Mouse (Mus musculus): ENCODE measurements around the gene Rac1. TPM values are rescaled to one million over a fixed set of nuclear protein-coding genes. Genes with fewer than 3 reads are reported as not detected.
"Not testable (repeated sequence)": the region's sequence is repeated elsewhere in the genome, so short reads cannot be mapped to it uniquely, and the experiment has no call there.

Rac1 gene
- polyA plus RNA-seq, 1 experiment from 2014 or later = 162 TPM

DNA sequence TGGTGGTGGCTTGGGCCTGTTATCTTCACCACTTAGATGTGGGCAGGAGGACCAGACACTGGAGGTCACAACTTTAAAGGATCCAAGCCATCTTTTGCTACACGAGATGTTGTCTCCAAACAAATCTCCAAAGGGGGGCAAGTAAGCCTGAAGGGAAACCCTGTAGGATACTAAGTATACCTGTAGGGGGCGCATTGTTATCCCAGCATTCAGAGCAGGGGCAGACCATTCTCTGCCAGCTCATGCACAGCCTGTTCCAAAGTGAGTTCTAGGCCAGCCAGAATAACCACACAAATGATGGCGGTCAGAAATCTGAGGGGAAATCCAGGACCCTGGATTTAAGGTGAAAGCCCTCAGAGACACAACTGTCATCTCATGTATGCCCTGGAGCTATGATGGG lies 23.4 kb downstream of the Rac1 start:
- TF ChIP-seq CTCF (IDR thresholded peaks at IDR 0.05; ENCODE audit: low read depth) (peak; percentile 72), EP300 (IDR thresholded peaks at IDR 0.05; ENCODE audit: low read depth) (no peak)
- peak; percentile 33 for DNase-seq
- H3K9ac ChIP-seq (replicated peaks) = no peak overlapping the region
- no peaks in the 10 kb centered on the region for H3K9me3 ChIP-seq (ENCODE audit: low read length)
- H3K4me1 ChIP-seq (ENCODE audit: insufficient read depth) = peaks cover 5% of the 10 kb centered on the region; the same call in 1 of the 2 replicates
- no peak overlapping the region for H3K27ac ChIP-seq (ENCODE audit: low read depth)
- H3K4me2 ChIP-seq (ENCODE audit: low read depth, low read length) = no peak overlapping the region
- no peak overlapping the region for H3K4me3 ChIP-seq (ENCODE audit: low read depth, low read length)
- H3K36me3 ChIP-seq (replicated peaks; ENCODE audit: insufficient read depth, low read length) = peaks cover 47% of the 10 kb centered on the region
- WGBS (ENCODE audit: insufficient replicate concordance) = 57% methylated on average over 3 of the region's 3 CpGs
- ATAC-seq = peak; percentile 48; the same call in 1 of the 2 replicates
- no peaks in the 10 kb centered on the region for H3K27me3 ChIP-seq (ENCODE audit: insufficient read depth, low read length)

GRCm38 (mm10) chr5:143503740-143504139 lies 24.1 kb downstream of the Rac1 start:
- H3K36me3 ChIP-seq (replicated peaks; ENCODE audit: insufficient read depth, low read length) = peaks cover 49% of the 10 kb centered on the region
- H3K9me3 ChIP-seq (ENCODE audit: low read length) = no peaks in the 10 kb centered on the region
- no peak for TF ChIP-seq CTCF (IDR thresholded peaks at IDR 0.05; ENCODE audit: low read depth)
- TF ChIP-seq EP300 (IDR thresholded peaks at IDR 0.05; ENCODE audit: low read depth) = no peak
- H3K27me3 ChIP-seq (ENCODE audit: insufficient read depth, low read length) = no peaks in the 10 kb centered on the region
- H3K4me1 ChIP-seq (ENCODE audit: insufficient read depth) = no peaks in the 10 kb centered on the region
- no peak overlapping the region for H3K4me2 ChIP-seq (ENCODE audit: low read depth, low read length)
- no peak overlapping the region for H3K9ac ChIP-seq (replicated peaks)
- no peak for ATAC-seq
- no peak overlapping the region for H3K4me3 ChIP-seq (ENCODE audit: low read depth, low read length)
- no peak for DNase-seq
- WGBS (ENCODE audit: insufficient replicate concordance) = 88% methylated on average over 6 of the region's 6 CpGs
- no peak overlapping the region for H3K27ac ChIP-seq (ENCODE audit: low read depth)

GRCm38 (mm10) chr5:143502899-143503557 lies 24.8 kb downstream of the Rac1 start:
- Histone ChIP-seq H3K9ac (replicated peaks) (no peak overlapping the region), H3K4me2 (ENCODE audit: low read depth, low read length) (no peak overlapping the region), H3K4me1 (ENCODE audit: insufficient read depth) (no peaks in the 10 kb centered on the region), H3K36me3 (replicated peaks; ENCODE audit: insufficient read depth, low read length) (peaks cover 46% of the 10 kb centered on the region), H3K27me3 (ENCODE audit: insufficient read depth, low read length) (no peaks in the 10 kb centered on the region), H3K27ac (ENCODE audit: low read depth) (no peak overlapping the region), H3K4me3 (ENCODE audit: low read depth, low read length) (no peak overlapping the region), H3K9me3 (ENCODE audit: low read length) (no peaks in the 10 kb centered on the region)
- ATAC-seq = no peak; the same call in 1 of the 2 replicates
- no peak for TF ChIP-seq CTCF (IDR thresholded peaks at IDR 0.05; ENCODE audit: low read depth)
- no peak for TF ChIP-seq EP300 (IDR thresholded peaks at IDR 0.05; ENCODE audit: low read depth)
- WGBS (ENCODE audit: insufficient replicate concordance) = 87% methylated on average over 19 of the region's 19 CpGs
- DNase-seq = peak; percentile 12

- DNase-seq (no peak), ATAC-seq (no peak)
- Histone ChIP-seq H3K27me3 (ENCODE audit: insufficient read depth, low read length) (no peaks in the 10 kb centered on the region), H3K4me1 (ENCODE audit: insufficient read depth) (no peaks in the 10 kb centered on the region), H3K4me3 (ENCODE audit: low read depth, low read length) (no peak overlapping the region), H3K9me3 (ENCODE audit: low read length) (no peaks in the 10 kb centered on the region), H3K36me3 (replicated peaks; ENCODE audit: insufficient read depth, low read length) (peaks cover 34% of the 10 kb centered on the region), H3K9ac (replicated peaks) (no peak overlapping the region), H3K27ac (ENCODE audit: low read depth) (no peak overlapping the region), H3K4me2 (ENCODE audit: low read depth, low read length) (no peak overlapping the region)
- TF ChIP-seq CTCF (IDR thresholded peaks at IDR 0.05; ENCODE audit: low read depth) = no peak
- TF ChIP-seq EP300 (IDR thresholded peaks at IDR 0.05; ENCODE audit: low read depth) = no peak
- WGBS (ENCODE audit: insufficient replicate concordance) = 80% methylated on average over 2 of the region's 2 CpGs
Measured at GRCm38 (mm10) chr5:143501649-143502048, 26.2 kb downstream of the Rac1 start.

- ATAC-seq (no peak), DNase-seq (no peak)
- H3K4me1 ChIP-seq (ENCODE audit: insufficient read depth) = no peaks in the 10 kb centered on the region
- H3K9ac ChIP-seq (replicated peaks) = no peak overlapping the region
- no peak overlapping the region for H3K4me3 ChIP-seq (ENCODE audit: low read depth, low read length)
- H3K4me2 ChIP-seq (ENCODE audit: low read depth, low read length) = no peak overlapping the region
- no peaks in the 10 kb centered on the region for H3K27me3 ChIP-seq (ENCODE audit: insufficient read depth, low read length)
- TF ChIP-seq EP300 (IDR thresholded peaks at IDR 0.05; ENCODE audit: low read depth) (no peak), CTCF (IDR thresholded peaks at IDR 0.05; ENCODE audit: low read depth) (no peak)
- H3K36me3 ChIP-seq (replicated peaks; ENCODE audit: insufficient read depth, low read length) = peaks cover 34% of the 10 kb centered on the region
- no peak overlapping the region for H3K27ac ChIP-seq (ENCODE audit: low read depth)
- no peaks in the 10 kb centered on the region for H3K9me3 ChIP-seq (ENCODE audit: low read length)
- 79% methylated on average over 8 of the region's 8 CpGs for WGBS (ENCODE audit: insufficient replicate concordance)
Measured at GRCm38 (mm10) chr5:143501140-143501539, 26.7 kb downstream of the Rac1 start.

GRCm38 (mm10) chr5:143500711-143501110 lies 27.1 kb downstream of the Rac1 start:
- 92% methylated on average over 12 of the region's 14 CpGs for WGBS (ENCODE audit: insufficient replicate concordance)

More at GRCm38 (mm10) chr5:143500711-143501110, 27.1 kb downstream of the Rac1 start:
- not testable (repeated sequence) for H3K4me2 ChIP-seq (ENCODE audit: low read depth, low read length); H3K9ac ChIP-seq (replicated peaks); H3K27ac ChIP-seq (ENCODE audit: low read depth); ATAC-seq; H3K27me3 ChIP-seq (ENCODE audit: insufficient read depth, low read length); H3K9me3 ChIP-seq (ENCODE audit: low read length); DNase-seq; H3K4me3 ChIP-seq (ENCODE audit: low read depth, low read length); H3K4me1 ChIP-seq (ENCODE audit: insufficient read depth)
- H3K36me3 ChIP-seq (replicated peaks; ENCODE audit: insufficient read depth, low read length) = peaks cover 34% of the 10 kb centered on the region
